Mouse (Mus musculus) left cerebral cortex, adult 8-10 months (tissue): ENCODE measurements at regions not wholly inside any gene's neighbourhood (a gene's known extent, or its start where the extent isn't known, plus 50 kb on each side); places are given as distances from the start of the nearest gene placed in this dataset.

Experiments
- DNase-seq, 2 experiments: peaks; one replicate each; pipeline ENCODE4 v3.0.0; 2022; ENCODE audit warnings: low spot score in 2 of 2

DNA sequence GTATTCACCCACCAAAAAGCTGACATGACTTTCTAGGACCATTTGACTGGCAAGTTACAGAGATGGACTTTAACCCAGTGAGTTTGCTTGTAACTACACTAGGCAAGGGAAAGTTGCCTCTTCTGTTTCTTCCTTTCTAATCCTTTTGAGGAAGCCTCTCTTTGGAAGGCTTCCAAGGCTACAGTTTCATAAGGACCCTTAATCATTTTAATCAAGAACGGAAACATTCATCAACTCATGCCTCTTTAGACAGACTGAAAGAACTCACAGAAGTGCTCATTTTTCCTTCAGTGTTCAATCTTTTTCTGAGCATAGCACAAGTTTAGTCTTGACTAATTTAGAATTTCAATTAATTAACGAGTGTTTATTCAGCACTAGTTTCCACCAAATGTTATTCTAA lies 84.2 kb downstream of the Ddx1 start:
- DNase-seq, result no peak

DNA sequence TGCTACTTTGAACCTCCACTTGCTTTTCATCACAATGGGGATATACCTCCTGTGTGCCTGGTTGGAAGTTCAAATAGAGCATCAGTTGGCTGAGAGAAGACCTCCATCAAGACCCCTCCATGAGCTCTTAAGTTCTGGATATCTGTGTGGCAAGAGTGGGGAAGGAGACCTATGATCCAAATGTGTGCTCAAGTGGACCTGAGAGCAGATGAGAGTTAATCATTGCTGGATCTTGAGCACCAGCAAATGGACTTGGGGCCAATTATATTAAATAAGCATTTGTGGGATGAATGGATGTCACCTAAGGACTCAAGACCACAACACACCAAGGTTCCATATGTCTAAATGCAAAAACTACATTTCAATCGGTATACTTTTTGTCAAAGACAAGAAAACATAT lies 88.0 kb downstream of the Ddx1 start:
- DNase-seq, result no peak

DNA sequence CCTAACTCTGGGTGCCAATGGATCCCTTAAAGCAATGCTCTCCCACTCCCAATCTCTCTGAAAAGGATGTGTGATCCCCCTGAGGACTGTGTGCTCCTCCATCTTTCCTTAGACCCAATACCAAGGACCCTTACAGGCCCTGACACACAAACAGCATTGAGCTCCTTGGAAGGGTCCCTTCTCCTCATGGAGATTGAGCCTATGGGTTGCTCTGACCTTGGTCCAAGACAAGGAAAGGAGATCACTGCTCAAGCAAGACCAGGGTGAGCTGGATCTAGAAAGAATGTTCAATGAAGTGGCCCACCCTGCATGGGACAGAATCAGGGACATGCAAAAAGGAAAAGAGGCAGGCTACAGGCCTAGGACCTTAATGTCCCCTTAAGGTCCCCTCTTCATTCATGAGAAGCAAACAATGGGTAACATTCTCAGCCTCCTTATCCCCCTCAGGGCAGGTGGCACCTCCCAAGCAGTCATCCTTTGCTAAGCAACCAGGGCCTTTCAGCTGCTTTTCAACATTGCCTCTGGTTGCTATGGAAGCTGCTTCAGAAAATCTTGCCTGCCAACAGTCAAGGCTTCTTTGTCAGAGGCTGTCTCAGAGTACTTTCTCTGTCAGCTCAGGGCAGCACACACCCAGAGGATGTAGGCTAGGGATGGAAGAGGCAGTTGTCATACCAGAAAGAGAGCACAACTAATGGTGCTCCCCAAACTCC lies 89.5 kb downstream of the Ddx1 start:
- DNase-seq, result peak in 1 of 2 experiments; percentile 57

DNA sequence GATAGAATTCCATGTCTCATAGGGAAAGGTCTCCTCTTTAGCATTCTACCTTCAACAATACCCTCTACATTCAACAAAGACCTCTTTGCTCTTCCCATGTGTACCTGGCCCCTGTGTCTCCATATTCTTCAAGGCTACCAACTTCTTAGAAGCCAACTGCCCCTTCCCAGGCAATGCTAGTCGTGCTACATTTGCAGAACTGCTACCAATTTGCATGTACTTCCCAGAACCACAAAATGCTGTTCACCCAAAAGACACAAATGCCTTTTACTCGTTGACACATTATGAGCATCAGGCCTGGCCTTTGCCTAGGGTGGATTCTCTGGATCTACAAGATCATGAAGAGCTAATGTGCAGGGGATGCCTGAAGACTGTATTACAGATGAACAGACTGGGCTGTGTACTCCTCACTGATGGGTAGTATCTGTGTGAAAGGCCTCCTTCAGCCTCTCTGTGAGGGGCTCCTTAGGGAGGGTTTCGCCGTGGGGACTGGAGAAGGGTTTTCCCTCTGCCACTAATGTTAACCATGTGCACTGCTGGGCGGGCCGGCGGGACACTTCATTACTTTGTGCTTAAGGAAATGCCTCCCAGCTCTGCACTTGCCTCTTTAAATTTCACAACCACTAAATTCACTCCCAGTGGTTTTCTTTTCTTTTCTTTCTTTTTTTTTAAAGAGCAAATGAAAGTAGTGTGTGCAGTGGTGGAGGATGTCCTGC lies 91.2 kb downstream of the Ddx1 start:
- no peak for DNase-seq

DNA sequence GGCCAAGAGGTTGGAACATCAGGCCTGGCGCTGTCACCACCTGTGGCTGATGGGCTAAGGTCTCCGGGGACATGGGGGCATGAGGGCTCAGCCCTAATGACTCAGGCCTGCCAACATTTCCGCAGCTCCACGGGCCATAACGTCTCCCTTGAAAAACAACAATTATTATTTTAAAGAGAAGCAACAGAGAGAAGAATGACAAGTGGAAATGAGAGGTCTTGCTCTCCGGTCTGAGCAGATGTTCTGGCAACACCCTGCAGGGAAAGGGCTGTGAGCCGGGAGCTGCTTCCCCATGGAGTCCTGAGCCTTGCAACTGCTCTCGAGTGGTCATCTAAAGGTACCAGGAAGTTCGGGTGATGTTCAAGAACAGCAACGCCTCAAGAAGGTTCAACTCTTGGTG lies 91.9 kb downstream of the Ddx1 start:
- no peak for DNase-seq

DNA sequence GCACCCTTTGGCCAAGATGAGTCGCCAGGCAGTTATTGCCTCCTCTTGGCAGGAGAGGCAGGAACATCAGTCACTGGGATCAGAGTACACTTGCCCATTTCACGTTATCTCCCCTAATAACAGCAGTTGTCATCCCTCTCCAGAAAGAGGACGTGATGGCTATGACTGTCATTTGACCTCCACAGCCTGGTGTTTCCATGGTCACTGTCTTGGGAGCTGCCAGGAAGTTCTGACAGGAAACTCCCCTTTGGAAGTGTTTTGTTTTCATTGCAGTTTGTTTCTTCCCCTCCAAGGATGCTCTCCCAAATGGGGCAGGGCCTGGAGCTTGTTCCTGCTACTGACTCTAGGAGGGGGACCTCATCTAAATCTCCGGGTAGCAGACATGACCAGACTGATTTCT lies 98.3 kb downstream of the Ddx1 start:
- DNase-seq, result no peak

DNA sequence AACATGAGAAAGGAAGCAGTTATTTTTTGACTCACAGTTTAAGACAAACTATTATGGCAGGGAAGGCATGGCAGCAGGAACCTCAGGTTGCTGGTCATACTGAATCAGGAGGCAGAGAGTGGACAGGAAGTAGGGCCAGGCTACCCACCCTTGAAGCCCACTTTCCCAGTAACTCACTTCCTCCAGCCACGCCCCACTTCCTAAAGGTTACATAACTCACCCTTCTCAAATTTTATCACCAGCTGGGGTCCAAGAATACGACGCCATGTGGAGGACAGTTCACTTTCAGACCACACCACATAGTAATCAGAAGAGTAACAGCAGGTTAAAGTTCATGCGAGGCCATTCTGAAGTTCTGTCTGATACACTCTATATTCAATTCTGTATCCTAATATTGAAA lies 101.8 kb downstream of the Ddx1 start:
- DNase-seq, result no peak

DNA sequence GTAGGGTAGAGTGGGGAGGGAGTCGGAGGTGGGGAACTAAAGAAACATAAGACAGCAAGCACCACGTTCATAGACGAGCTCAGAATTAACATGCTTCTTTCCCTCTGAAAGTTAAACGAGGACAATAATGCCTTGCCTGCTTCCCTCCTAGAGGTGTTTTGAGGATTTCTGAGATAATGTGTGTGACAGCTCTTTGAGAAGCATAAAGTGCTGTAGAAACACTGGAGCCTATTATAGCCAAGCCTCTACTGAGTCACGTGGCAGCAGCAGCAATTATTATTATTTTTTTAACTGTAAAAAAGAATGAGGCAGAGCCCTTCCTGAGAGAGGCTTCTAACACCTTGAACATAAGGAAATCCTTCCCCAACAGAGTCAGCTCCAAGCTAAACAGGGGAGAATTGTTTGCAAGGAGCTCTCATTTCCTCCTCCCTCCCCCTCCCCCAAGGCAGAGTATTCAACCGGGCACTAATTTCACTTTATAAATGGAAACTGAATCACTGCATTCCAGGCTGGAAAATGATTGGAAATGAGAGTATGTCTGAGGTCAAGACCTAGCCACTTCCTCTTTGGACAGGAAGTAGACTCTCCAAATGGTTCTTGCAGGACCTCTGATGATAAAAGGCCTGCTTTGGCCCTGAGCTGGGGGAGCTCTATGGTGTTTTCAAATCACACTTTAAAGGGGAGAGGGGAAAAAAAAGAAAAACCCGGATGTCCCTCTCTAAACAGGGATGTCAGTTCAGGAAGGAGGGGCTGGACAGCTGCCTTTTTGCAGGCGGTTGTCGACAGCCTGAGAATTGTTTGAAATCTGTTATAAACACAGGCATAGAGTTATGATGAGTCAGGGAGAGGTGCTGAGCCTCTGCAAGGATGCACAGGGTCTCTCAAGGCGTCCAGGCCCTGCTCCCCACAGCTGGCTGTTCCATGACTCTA lies 103.6 kb downstream of the Ddx1 start:
- no peak for DNase-seq

DNA sequence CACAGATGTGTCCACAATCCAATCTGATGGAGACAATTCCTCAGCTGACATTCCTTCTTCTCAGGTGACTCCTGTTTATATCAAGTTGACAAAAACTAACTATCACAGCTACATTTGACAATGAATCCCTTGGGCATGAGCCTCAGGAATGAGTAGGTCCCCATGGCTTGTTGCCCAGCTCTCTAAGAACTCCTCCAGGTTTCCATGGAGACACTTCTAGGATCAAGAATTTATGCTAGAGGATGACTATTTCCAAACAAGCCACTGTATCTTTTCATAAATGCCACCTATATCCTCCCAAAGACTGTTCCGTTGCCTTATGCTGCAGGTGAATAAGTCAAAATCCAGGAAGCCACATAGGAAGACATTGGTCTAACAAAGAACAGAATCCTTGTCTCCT lies 104.3 kb downstream of the Ddx1 start:
- peak in 1 of 2 experiments; percentile 70 for DNase-seq

DNA sequence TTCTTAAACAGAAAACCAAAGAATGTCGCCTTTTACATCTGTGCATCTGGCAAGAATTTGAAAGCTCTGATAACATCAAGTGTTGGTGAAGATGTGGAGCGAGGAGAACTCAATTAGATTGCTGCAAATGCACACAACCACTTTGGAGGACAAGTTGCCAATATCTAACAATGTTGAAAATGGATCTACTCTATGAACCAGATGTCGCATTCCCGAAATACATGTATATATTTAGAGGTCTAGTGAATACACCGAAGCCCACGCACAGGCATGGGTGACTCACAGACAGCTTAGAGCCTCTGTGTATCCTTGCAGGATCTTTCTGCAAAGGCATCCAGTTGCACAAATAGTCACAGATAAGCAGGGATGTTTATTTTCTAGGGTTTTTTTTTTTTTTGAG lies 108.4 kb downstream of the Ddx1 start:
- DNase-seq, result peak in 1 of 2 experiments; percentile 93

DNA sequence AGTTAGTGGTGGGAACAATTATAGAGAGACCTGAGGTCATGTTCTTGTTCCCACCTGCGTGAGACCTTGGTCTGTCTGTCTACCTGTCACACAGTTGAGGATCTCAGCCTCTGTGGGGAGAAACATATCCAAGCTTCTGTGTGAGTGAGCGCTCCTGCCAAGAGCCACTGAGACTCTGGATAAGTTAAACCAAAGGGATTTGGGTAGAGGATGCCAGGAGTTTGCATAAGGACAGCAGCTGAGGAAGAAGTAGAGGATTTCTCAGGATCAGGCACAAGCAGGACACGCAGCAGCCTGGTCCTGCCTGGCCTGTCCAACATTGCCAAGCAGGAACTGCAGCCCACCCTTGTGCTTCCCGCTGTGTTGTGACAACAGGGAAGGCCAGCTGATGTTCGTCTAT lies 109.8 kb downstream of the Ddx1 start:
- DNase-seq, result no peak

DNA sequence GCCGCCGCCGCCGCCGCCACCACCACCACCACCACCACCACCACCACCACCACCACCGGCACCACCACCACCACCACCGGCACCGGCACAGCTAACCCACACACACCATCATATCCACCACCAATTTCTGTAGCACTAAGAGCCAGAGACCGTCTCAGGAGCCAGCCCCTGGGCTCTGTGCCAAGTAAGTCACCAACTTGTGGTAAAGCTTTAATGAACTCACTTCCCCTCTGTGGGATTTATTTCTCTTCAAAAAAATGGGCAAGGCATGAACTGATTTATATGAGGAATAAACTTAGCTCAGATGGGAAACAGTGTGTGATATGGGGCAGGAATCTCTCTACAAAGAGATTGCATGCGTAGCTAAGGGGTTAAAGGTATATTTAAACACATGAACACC lies 114.8 kb downstream of the Ddx1 start:
- no peak for DNase-seq

DNA sequence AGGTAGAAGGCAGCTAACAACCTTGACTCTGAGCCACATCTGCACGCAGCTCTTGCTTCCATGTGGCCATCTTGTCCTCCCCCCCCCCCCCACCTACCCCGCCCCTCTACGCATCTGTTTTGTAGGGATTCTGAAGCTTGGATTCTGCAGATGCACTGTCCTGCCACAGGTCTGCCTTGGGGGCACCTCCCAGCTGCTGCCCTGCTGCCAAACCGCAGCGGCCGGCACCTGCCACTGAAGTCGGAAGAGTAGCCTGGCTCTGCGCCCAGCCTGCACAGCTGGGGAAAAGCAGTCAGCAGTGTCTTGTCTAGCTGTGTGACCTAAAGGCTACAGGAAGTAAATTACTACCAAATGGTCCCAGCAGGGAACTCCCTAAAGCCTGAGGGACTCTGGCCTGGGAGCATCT lies 119.3 kb downstream of the Ddx1 start:
- no peak for DNase-seq

DNA sequence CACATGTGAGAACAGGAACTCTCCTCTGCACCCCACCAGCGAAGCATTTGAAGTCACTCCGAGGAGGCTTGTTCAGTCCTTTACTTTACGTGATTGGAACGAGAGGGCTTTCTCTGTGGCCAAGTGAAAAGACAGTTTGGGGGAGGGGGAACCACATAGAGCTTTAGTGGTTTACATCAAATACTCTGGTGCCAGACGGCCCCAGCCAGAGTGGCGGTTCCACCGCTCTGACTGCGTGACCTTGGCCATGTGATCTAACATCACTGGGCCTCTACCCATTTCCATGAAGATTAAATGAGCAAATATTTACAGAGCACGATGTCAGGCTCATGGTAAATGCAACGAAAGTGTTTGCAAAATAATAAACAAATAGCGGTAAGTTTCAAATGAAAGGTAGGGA lies 121.6 kb downstream of the Ddx1 start:
- DNase-seq, result no peak

DNA sequence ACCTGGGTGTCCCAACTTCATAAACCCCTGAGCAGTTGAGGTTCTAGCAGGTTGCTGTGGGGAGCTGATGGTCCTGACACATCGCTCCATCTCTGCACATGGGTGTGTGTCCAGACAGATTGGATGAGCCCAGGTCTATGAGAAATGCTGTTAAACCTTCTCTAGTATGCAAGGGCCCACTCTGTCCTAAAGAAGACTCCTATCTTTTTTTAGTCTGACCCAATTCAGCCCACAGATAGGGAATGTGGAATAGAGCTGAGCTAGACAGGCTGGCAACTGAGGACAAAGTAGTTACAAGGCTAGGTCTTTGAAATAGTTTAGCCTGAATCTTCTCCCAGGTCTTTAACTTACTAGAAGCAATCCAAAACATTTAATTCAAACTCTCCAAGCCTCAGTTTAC lies 124.0 kb downstream of the Ddx1 start:
- DNase-seq, result no peak

DNA sequence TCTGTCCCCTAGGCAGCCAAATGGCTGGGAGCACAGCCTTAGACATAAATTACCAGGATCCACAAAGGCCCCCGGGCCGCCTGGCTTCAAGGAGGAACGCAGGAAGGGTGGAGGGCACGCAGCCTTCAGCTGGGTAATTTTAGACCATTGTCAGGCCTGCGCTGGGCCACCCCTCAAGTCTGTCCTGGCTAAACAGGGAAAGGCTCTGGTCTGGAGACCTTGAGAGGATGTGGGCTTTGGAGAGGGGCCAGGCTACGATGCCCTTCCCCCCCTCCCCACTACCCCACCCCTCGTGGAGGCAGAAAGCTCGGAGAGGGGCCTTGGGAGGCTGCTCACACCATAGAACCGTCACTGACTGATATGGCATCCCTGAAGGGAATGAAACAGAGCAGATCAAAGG lies 126.7 kb downstream of the Ddx1 start:
- no peak for DNase-seq

DNA sequence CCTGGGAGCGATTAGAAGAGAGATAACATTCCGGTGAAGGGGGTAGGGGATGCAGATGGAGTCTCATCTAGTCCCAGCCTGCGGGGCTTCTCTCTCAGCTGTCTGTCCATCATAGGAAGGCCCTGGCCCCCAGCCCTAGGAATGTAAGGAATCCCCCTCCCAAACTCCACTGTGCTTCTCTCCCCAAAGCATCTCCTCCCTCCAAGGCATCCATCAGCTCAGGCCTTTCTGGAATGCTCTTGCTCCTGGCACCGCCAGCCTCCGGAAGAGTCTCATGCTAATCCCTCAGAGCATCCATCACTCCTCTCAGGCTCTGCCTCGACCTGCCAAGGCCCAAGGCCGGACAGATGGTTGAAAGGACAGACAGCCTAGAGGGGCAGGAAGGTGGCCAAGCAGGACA lies 128.4 kb downstream of the Ddx1 start:
- no peak for DNase-seq

DNA sequence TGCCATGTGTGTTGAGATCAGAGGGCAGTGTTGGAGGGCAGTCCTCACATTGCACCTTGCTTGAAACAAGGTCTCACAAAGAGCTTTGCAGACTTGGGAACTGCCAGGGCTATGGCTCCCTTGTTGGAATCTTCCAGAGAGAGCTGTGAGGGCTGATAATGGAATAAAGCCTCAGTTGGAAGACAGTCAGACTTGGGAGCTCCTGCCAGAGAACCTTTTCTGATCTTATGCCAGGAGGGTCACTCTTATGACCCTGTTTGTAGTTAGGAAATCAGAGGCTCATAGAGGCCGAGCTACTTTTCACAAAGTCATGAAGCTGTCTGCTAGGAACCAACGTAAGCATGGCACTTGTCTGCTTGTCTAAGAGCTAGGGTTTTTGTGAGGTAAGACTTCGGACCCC lies 129.4 kb downstream of the Ddx1 start:
- DNase-seq, result no peak

DNA sequence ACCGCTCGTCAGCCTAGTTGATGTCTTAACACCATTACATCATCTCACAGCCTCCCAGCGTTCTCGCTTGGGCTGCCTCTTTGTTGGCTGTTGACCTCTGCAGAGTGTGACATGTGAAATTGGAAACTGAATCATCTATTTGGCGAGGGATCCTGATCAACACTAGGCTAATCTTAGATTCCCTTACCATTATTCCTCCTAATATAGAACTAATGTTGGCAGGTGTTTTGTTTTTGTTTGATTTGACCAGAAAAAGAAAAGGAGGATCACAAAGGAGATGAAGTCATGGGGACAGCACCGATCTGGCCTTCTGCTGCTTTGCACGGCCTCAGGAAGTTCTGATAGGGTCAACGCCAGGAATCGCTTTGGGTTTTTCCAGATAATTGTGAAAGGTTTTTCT lies 131.0 kb downstream of the Ddx1 start:
- no peak for DNase-seq

DNA sequence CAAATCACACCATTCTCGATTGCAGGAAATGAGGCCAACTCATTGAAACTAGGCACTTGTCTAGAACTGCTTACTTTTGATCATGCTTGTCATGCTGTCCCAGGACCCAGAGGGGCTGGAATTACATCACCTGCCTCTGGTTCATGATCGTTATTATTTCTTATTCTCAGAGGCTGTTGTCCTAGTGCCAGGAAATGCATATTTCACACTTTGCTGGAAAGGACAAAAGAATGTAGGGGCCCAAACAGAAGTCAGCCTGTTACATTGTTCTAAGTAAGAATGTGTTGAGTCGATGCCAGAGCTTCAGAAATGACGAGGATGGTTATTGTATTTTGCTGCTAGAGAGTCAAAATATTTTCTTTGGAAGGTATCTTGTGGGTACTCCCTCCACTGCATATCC lies 134.7 kb downstream of the Ddx1 start:
- no peak for DNase-seq

DNA sequence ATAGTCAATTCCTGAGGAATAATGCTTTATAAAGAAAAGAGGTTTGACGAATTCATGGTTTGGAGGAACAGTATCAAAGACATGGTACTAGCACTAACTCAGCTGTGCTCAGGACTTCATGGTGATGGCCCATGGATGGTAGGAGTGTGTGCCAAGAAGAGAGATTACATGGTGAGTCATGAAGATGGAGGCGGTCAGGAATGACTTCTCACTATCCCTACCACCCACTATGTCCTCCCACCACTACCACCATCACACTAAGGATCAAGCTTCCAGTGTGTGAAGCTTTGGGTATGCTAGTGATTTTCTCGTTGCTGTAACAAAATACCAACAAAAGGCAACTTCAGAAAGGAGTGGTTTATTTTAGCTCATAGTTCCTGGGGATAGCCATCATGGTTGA lies 142.1 kb downstream of the Ddx1 start:
- peak in 1 of 2 experiments; percentile 41 for DNase-seq
